Mouse (Mus musculus) liver, embryonic 15.5 days (tissue): ENCODE results near the gene Frs2. TPM values are rescaled to one million over a fixed set of nuclear protein-coding genes. Genes with fewer than 3 reads are reported as not detected.
"Not testable (repeated sequence)": the region's sequence is repeated elsewhere in the genome, so short reads cannot be mapped to it uniquely, and the experiment has no call there.

ENCODE experiments used
- ATAC-seq: fragments of 200-750 bp; cut with Nextera tagmentation; 2 replicates; pipeline ENCODE4 v1.8.0; 2017; ENCODE audit warnings: moderate number of reproducible peaks, mild to moderate bottlenecking, moderate library complexity; ENCODE audit not compliant: insufficient read depth
- H3K27ac ChIP-seq: fragments of 300-500 bp; sonication (generic); replicated peaks from 2 replicates; pipeline ENCODE4 v1.5.1; 2015; ENCODE audit warnings: mild to moderate bottlenecking, inconsistent platforms
- H3K27me3 ChIP-seq: fragments of 300-500 bp; sonication (generic); 2 replicates; pipeline ENCODE4 v1.6.1; 2015; ENCODE audit warnings: mild to moderate bottlenecking, inconsistent platforms
- H3K36me3 ChIP-seq: fragments of 300-500 bp; sonication (generic); replicated peaks from 2 replicates; pipeline ENCODE4 v1.6.1; 2015; ENCODE audit warnings: moderate library complexity, mild to moderate bottlenecking, inconsistent platforms
- H3K4me1 ChIP-seq: fragments of 300-500 bp; sonication (generic); replicated peaks from 2 replicates; pipeline ENCODE4 v1.6.1; 2015; ENCODE audit warnings: inconsistent platforms
- H3K4me2 ChIP-seq: fragments of 300-500 bp; sonication (generic); 2 replicates; pipeline ENCODE4 v1.6.1; 2015; ENCODE audit warnings: moderate library complexity, mild to moderate bottlenecking, inconsistent platforms
- H3K4me3 ChIP-seq: fragments of 300-500 bp; sonication (generic); replicated peaks from 2 replicates; pipeline ENCODE4 v1.5.1; 2015; ENCODE audit warnings: mild to moderate bottlenecking, inconsistent platforms
- H3K9ac ChIP-seq: fragments of 300-500 bp; sonication (generic); 2 replicates; pipeline ENCODE4 v1.6.1; 2015; ENCODE audit warnings: moderate library complexity, mild to moderate bottlenecking, inconsistent platforms
- H3K9me3 ChIP-seq: fragments of 300-500 bp; sonication (generic); replicated peaks from 2 replicates; pipeline ENCODE4 v1.6.1; 2016; ENCODE audit warnings: inconsistent platforms
- WGBS: fragments of 180-500 bp; shearing (Covaris S2); methylation state at CpG from one replicate; pipeline ENCODE4 v1.1.7; 2015; ENCODE audit warnings: mixed read lengths; ENCODE audit not compliant: insufficient replicate concordance; 5-methylcytosine and 5-hydroxymethylcytosine counted together
- polyA plus RNA-seq: library from polyadenylated mRNA; unstranded; fragments of >200 nt; fragmentation: Nextera tagmentation; extraction: Ambion mirVana; gene quantifications from 2 replicates; pipeline ENCODE4 v1.2.1, GENCODE M21; 2015

The Frs2 gene
- polyA plus RNA-seq, 1 experiment from 2014 or later, result 6.9 TPM

DNA sequence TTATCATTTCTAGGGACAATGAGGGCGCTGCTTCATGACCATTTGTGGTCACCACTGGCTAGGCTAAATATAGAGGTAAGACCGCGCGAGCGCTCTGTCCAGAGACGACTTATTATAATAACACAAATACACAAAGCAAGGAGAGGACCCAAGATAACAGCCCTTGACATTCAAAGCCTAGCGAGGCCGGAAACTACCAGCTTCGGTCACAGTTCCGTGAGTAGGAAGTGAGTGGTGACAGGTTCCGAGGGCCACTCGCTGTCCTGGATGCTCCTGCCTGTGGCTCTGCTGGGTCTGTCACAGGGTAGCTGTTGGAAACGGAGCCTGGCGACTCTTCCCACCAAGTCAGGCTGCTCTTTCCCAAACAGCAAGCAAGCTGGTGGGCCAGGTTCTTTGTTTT is 106.0 kb downstream of the Frs2 start:
- H3K36me3 ChIP-seq, result no peaks in the 10 kb centered on the region
- peaks cover 7% of the 10 kb centered on the region for H3K4me1 ChIP-seq
- no peak overlapping the region for H3K9ac ChIP-seq
- WGBS, result 51% methylated on average over 14 of the region's 14 CpGs
- H3K9me3 ChIP-seq, result no peaks in the 10 kb centered on the region
- ATAC-seq, result no peak
- peaks cover 14% of the 10 kb centered on the region for H3K27me3 ChIP-seq
- H3K4me3 ChIP-seq, result no peak overlapping the region
- no peak overlapping the region for H3K4me2 ChIP-seq
- H3K27ac ChIP-seq, result no peak overlapping the region

DNA sequence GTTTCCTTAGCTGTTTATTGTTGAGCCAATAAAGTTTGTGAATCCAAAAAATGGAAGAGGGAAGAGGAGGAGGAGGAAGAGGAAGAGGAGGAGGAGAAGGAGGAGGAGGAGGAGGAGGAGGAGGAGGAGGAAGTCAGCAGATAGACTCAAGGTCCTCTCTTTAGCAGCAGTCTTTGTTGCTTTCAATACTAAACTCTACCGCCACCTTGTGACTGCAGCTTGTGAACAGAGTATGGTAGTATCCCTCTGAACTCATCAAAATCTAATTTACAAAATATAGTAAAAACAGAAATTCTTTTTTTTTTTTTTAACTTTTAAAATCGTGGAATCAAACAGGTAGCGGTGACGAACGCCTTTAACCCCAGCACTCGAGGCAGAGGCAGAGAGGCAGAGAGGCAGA is 108.0 kb downstream of the Frs2 start:
- Histone ChIP-seq H3K4me1 (peaks cover 4% of the 10 kb centered on the region), H3K4me2 (no peak overlapping the region), H3K9ac (no peak overlapping the region), H3K36me3 (no peaks in the 10 kb centered on the region), H3K27me3 (peaks cover 3% of the 10 kb centered on the region), H3K27ac (no peak overlapping the region), H3K4me3 (no peak overlapping the region), H3K9me3 (no peaks in the 10 kb centered on the region)
- WGBS, result 58% methylated on average over 6 of the region's 6 CpGs
- no peak for ATAC-seq

DNA sequence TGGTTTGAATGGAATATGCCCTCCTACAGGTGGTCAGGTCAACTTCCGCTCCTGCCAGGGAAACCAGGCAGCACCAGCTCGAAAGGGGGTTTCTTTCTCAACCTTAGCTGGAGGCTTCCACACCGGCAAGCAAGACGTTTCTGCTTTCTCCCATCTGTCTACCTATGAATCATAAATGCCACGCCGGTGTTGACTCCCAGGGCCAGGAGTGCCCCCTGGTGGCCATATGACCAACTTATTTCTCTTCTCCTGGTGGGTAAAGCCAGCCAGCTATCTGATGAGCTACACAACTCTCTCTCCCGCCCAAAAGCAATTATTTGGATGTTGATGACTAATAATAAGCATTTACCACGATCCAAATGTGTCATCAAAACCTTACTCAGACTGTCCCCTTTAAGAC is 114.5 kb downstream of the Frs2 start:
- WGBS, result 13% methylated on average over 8 of the region's 8 CpGs
- no peaks in the 10 kb centered on the region for H3K9me3 ChIP-seq
- H3K4me1 ChIP-seq, result no peaks in the 10 kb centered on the region
- H3K27me3 ChIP-seq, result no peaks in the 10 kb centered on the region
- no peak for ATAC-seq
- H3K27ac ChIP-seq, result no peak overlapping the region
- H3K4me3 ChIP-seq, result no peak overlapping the region
- H3K9ac ChIP-seq, result no peak overlapping the region
- H3K4me2 ChIP-seq, result no peak overlapping the region
- H3K36me3 ChIP-seq, result no peaks in the 10 kb centered on the region

- H3K9me3 ChIP-seq, result no peaks in the 10 kb centered on the region
- no peak overlapping the region for H3K4me3 ChIP-seq
- H3K4me2 ChIP-seq, result no peak overlapping the region
- no peak overlapping the region for H3K9ac ChIP-seq
- H3K27me3 ChIP-seq, result no peaks in the 10 kb centered on the region
- no peak for ATAC-seq
- no peak overlapping the region for H3K27ac ChIP-seq
- 65% methylated on average over 3 of the region's 3 CpGs for WGBS
- no peaks in the 10 kb centered on the region for H3K4me1 ChIP-seq
- no peaks in the 10 kb centered on the region for H3K36me3 ChIP-seq
These were observed 117.2 kb downstream of the Frs2 start for GRCm38 (mm10) chr10:117031160-117031559.

DNA sequence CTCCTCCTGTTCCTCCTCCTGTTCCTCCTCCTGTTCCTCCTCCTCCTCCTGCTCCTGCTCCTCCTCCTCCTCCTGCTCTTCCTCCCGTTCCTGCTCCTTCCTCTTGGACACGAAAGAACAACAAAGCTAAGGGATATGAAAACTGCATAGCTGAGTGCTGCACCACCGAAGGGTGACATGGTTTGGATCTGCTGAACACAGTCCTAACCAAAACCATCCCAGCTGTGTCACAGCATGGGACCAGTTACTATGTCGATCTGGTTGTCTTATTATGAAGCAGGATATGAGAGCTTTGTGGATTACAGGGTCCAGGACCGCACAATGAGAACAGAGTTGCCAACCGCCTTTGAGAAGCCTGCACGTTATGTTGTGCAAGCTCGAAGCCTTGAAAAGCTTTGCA is 122.2 kb downstream of the Frs2 start:
- H3K36me3 ChIP-seq, result no peaks in the 10 kb centered on the region
- H3K27me3 ChIP-seq, result peaks cover 17% of the 10 kb centered on the region
- H3K9me3 ChIP-seq, result no peaks in the 10 kb centered on the region
- H3K9ac ChIP-seq, result no peak overlapping the region
- H3K4me1 ChIP-seq, result no peaks in the 10 kb centered on the region
- no peak overlapping the region for H3K4me2 ChIP-seq
- no peak overlapping the region for H3K27ac ChIP-seq
- no peak for ATAC-seq
- WGBS, result 69% methylated on average over 8 of the region's 8 CpGs
- H3K4me3 ChIP-seq, result no peak overlapping the region

DNA sequence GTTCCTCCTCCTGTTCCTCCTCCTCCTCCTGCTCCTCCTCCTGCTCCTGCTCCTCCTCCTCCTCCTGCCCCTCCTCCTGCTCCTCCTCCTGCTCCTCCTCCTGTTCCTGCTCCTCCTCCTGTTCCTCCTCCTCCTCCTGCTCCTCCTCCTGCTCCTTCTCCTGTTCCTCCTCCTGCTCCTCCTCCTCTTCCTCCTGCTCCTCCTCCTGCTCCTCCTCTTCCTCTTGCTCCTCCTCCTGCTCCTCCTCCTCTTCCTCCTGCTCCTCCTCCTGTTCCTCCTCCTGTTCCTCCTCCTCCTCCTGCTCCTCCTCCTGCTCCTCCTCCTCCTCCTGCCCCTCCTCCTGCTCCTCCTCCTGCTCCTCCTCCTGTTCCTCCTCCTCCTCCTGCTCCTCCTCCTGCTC is 122.6 kb downstream of the Frs2 start:
- not testable (repeated sequence) for H3K4me1 ChIP-seq, H3K27ac ChIP-seq, H3K36me3 ChIP-seq, ATAC-seq, H3K9ac ChIP-seq, H3K4me3 ChIP-seq, H3K9me3 ChIP-seq, H3K4me2 ChIP-seq
- H3K27me3 ChIP-seq, result peaks cover 20% of the 10 kb centered on the region

DNA sequence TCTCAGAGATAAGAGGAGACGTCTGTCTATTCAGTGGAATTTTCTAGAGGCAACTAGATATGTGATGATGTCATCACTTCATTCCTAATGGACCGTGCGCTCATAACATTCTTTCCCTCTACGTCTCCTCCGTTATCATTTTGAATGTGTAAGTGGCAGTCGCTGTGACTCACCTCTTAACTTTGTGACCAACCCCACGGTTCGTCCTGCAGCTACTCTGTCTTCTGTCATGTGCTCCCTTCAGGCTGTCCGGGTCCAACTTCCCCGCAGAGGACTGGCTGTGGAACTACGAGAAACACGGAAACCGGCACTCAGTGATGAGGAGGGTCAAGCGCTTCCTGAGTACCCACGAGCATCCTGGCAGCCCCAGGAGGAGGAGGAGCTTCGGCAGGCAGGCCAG is 124.6 kb downstream of the Frs2 start:
- Histone ChIP-seq H3K27ac (no peak overlapping the region), H3K9ac (no peak overlapping the region), H3K36me3 (no peaks in the 10 kb centered on the region), H3K27me3 (peaks cover 20% of the 10 kb centered on the region), H3K4me2 (peak overlapping the region; percentile 30), H3K4me3 (no peak overlapping the region), H3K9me3 (no peaks in the 10 kb centered on the region), H3K4me1 (no peaks in the 10 kb centered on the region)
- ATAC-seq, result no peak
- 32% methylated on average over 16 of the region's 16 CpGs for WGBS

DNA sequence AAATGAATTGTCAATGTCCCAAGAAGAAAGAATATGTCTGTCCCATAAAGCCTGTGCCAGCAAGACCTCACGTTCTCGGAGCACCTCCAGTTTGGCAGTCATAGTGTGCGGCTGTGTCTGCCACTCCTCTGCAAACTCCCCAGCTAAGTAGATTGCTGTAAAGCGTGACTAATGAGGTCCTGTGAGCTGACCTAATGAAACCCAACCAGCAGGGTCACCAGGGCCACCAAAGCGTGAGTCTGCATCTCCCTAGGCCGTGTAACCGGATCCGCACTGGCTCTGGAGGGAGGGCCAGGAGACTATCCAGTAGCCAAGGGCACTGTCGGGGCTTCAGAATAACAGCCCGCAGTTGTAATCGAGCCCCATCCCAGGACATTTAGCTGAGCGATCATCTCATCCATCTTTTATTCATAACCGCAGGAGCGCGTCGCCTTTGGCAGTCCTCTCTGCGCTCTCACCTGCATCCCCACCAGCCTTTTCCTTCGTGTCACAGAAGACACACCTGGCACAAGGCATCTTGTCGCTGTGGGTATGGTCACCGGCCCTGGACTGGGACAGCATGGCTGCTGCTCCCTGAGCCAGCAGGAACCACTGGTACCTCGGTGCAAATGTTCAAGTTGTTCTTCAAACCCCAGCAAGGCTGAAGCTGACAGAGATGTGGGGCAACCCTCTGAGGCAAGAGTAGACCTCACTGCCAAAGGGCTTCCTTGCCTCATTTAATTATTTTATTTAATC is 127.1 kb downstream of the Frs2 start:
- no peaks in the 10 kb centered on the region for H3K36me3 ChIP-seq
- no peak overlapping the region for H3K9ac ChIP-seq
- no peak overlapping the region for H3K27ac ChIP-seq
- H3K4me2 ChIP-seq, result no peak overlapping the region
- peaks cover 7% of the 10 kb centered on the region; the same call in 1 of the 2 replicates for H3K9me3 ChIP-seq
- H3K4me1 ChIP-seq, result no peaks in the 10 kb centered on the region
- 50% methylated on average over 21 of the region's 21 CpGs for WGBS
- ATAC-seq, result no peak
- no peak overlapping the region for H3K4me3 ChIP-seq
- H3K27me3 ChIP-seq, result peaks cover 20% of the 10 kb centered on the region

Other genes starting within 250 kb of the Frs2 start
- gene Rab3ip, start 197.8 kb downstream of the Frs2 start, polyA plus RNA-seq, result 10.7 and 11.8 TPM in 2 replicates
- not detected in 2 replicates for gene Gm10271, start 175.9 kb downstream of the Frs2 start, polyA plus RNA-seq
- 0.10 TPM in 1 of 2 replicates, not detected in the other for gene Best3, start 162.2 kb downstream of the Frs2 start, polyA plus RNA-seq
- gene Lrrc10, start 103.2 kb downstream of the Frs2 start, polyA plus RNA-seq, result not detected in 2 replicates
- 141 and 142 TPM in 2 replicates for gene Cct2, start 84.7 kb downstream of the Frs2 start, polyA plus RNA-seq
- gene Yeats4, start 76.0 kb upstream of the Frs2 start, polyA plus RNA-seq, result 34.3 and 35.7 TPM in 2 replicates
- not detected in 2 replicates for gene 9530003J23Rik, start 90.2 kb upstream of the Frs2 start, polyA plus RNA-seq
- 653 and 723 TPM in 2 replicates for gene Lyz2, start 133.8 kb upstream of the Frs2 start, polyA plus RNA-seq
- 0.18 and 0.24 TPM in 2 replicates for gene Lyz1, start 144.3 kb upstream of the Frs2 start, polyA plus RNA-seq
- 50.2 and 51.3 TPM in 2 replicates for gene Cpsf6, start 231.5 kb upstream of the Frs2 start, polyA plus RNA-seq